In the genomic region with DNA sequence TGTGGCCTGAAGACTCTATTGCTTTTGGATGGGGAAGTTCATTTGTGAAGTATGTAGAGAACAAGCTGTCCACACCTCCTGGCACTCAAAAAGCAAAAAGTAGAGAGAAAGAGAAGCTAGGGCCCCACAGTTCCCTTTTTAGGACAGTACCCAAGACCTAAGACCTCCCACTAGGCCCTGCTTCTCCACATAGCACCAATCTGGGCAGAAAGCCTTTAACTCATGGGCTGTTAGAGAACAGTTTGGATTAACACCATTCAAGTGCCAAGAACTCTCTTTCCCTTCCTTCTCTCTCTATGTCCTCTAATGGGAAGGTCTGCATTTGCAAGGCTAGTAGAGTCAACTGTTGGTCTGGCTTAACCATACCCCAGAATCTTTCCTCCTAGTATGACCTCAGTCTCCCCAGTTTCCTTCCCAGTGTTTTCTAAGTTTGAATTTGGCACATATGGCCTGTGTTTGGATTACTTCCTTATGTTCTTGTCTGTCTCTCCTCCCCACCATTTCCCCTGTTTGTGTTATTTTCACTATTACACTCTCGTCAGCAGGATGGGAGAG, we compare ENCODE assay signal across 19 mouse cellular contexts.
A peak's percentile ranks its signal among the peaks of the same experiment; 100 is the strongest.
DNase-seq lines count a peak whose midpoint lies in the region; ATAC-seq and TF ChIP-seq lines count a peak whose summit lies in the region.
"Had no signal": no experiment of that assay in that cellular context is flagged by ENCODE, and none has a peak within 500 bp of the region (broad histone marks: within the 10 kb centered on the region; RNA-seq: fewer than 3 reads in every experiment).

No protein-coding gene starts in this region.

- peak; percentile 21 for DNase-seq in limb, embryonic 14.5 days (ENCODE audit: low spot score)
- DNase-seq in limb, embryonic 10.5 days (ENCODE audit: low spot score): no peak
- peak; percentile 26 for DNase-seq in lung, postnatal 0 days (ENCODE audit: low spot score)
- DNase-seq in lung, postnatal 36 days: no peak
- no peak for DNase-seq in layer of hippocampus, adult 18-20 months (ENCODE audit: low spot score in 2 of 2)
- no peak for DNase-seq in retina, postnatal 1 day
- DNase-seq: adrenal gland, adult 8-10 months; adrenal gland, postnatal 36 days; cerebellum, adult 11 months; cerebellum, adult 8-10 months; cerebellum, postnatal 14 days; forebrain, postnatal 0 days; gastrocnemius, postnatal 14 days; heart, adult 2 months had no signal

- TF ChIP-seq POLR2A in limb, embryonic 14.5 days (IDR thresholded peaks at IDR 0.05; ENCODE audit: borderline replicate concordance, extremely low read depth, insufficient read depth, insufficient read length): no peak
- TF ChIP-seq POLR2A in bone marrow macrophage, adult 2 months (IDR thresholded peaks at IDR 0.05; ENCODE audit: borderline replicate concordance, low read depth, low read length): no peak

- no peaks in the 10 kb centered on the region for H3K9me3 ChIP-seq in limb, embryonic 14.5 days (ENCODE audit: control insufficient read depth, low read length)
- H3K9me3 ChIP-seq in limb, embryonic 10.5 days (replicated peaks): no peaks in the 10 kb centered on the region
- no peaks in the 10 kb centered on the region for H3K9me3 ChIP-seq in lung, postnatal 0 days (ENCODE audit: low read length)
- H3K9me3 ChIP-seq: embryonic facial prominence, embryonic 13.5 days; forebrain, embryonic 13.5 days; heart, embryonic 12.5 days had no signal

- TF ChIP-seq EP300 in lung, postnatal 0 days (IDR thresholded peaks at IDR 0.05): no peak

- no peak overlapping the region for H3K4me3 ChIP-seq in limb, embryonic 14.5 days (replicated peaks; ENCODE audit: low read length)
- no peak overlapping the region for H3K4me3 ChIP-seq in limb, embryonic 10.5 days
- no peak overlapping the region for H3K4me3 ChIP-seq in lung, postnatal 0 days (ENCODE audit: low read depth, low read length)
- no peak overlapping the region for H3K4me3 ChIP-seq in bone marrow macrophage, adult 2 months (ENCODE audit: insufficient read depth, low read length)
- H3K4me3 ChIP-seq: embryonic facial prominence, embryonic 13.5 days; forebrain, embryonic 13.5 days; heart, adult 2 months; heart, embryonic 12.5 days had no signal

- no peak for ATAC-seq in limb, embryonic 14.5 days (ENCODE audit: low FRiP score, low read depth)
- ATAC-seq in lung, postnatal 0 days: peak; percentile 38
- ATAC-seq: forebrain, embryonic 13.5 days; forebrain, postnatal 0 days; hindbrain, embryonic 16.5 days had no signal

- H3K27me3 ChIP-seq in limb, embryonic 14.5 days (ENCODE audit: control insufficient read depth, insufficient read depth, low read length): no peaks in the 10 kb centered on the region
- no peaks in the 10 kb centered on the region for H3K27me3 ChIP-seq in limb, embryonic 10.5 days (ENCODE audit: low read depth, poor library complexity, severe bottlenecking)
- no peaks in the 10 kb centered on the region for H3K27me3 ChIP-seq in lung, postnatal 0 days (replicated peaks; ENCODE audit: insufficient read depth, low read length)
- H3K27me3 ChIP-seq: embryonic facial prominence, embryonic 13.5 days; forebrain, embryonic 13.5 days; heart, embryonic 12.5 days had no signal

- TF ChIP-seq CTCF in lung, postnatal 0 days (IDR thresholded peaks at IDR 0.05): no peak
- TF ChIP-seq CTCF in bone marrow macrophage, adult 2 months (IDR thresholded peaks at IDR 0.05; ENCODE audit: low read depth, low read length): no peak

- no peak overlapping the region for H3K27ac ChIP-seq in limb, embryonic 14.5 days (replicated peaks; ENCODE audit: low read depth, low read length)
- H3K27ac ChIP-seq in limb, embryonic 10.5 days: no peak overlapping the region
- no peak overlapping the region for H3K27ac ChIP-seq in lung, postnatal 0 days (ENCODE audit: low read length)
- 0 out of 2 replicates have a peak overlapping the region, but pooled peaks have one; percentile 1 for H3K27ac ChIP-seq in bone marrow macrophage, adult 2 months (ENCODE audit: insufficient read depth, low read depth, low read length)
- H3K27ac ChIP-seq: embryonic facial prominence, embryonic 13.5 days; forebrain, embryonic 13.5 days; heart, adult 2 months had no signal

- no peaks in the 10 kb centered on the region for H3K36me3 ChIP-seq in limb, embryonic 14.5 days (ENCODE audit: control insufficient read depth, insufficient read depth, low read length)
- no peaks in the 10 kb centered on the region for H3K36me3 ChIP-seq in limb, embryonic 10.5 days
- H3K36me3 ChIP-seq in lung, postnatal 0 days (ENCODE audit: insufficient read depth, low read length): no peaks in the 10 kb centered on the region
- H3K36me3 ChIP-seq: embryonic facial prominence, embryonic 13.5 days; heart, embryonic 12.5 days had no signal

- no peak overlapping the region for H3K9ac ChIP-seq in limb, embryonic 14.5 days (ENCODE audit: low read depth, low read length, severe bottlenecking)
- no peak overlapping the region for H3K9ac ChIP-seq in lung, postnatal 0 days (replicated peaks; ENCODE audit: low read depth)
- H3K9ac ChIP-seq: embryonic facial prominence, embryonic 13.5 days; forebrain, embryonic 13.5 days; forebrain, postnatal 0 days; heart, embryonic 12.5 days had no signal

- peaks cover 14% of the 10 kb centered on the region for H3K4me1 ChIP-seq in limb, embryonic 14.5 days (ENCODE audit: control insufficient read depth, insufficient read depth, low read length)
- peaks cover 15% of the 10 kb centered on the region for H3K4me1 ChIP-seq in limb, embryonic 10.5 days
- H3K4me1 ChIP-seq in lung, postnatal 0 days (ENCODE audit: insufficient read depth, low read depth, low read length): no peaks in the 10 kb centered on the region
- H3K4me1 ChIP-seq in bone marrow macrophage, adult 2 months (ENCODE audit: control insufficient read depth, insufficient read depth, low read length): peaks cover 8% of the 10 kb centered on the region
- H3K4me1 ChIP-seq: heart, embryonic 12.5 days had no signal

- H3K4me2 ChIP-seq in limb, embryonic 14.5 days (replicated peaks; ENCODE audit: low read depth, low read length, severe bottlenecking): no peak overlapping the region
- H3K4me2 ChIP-seq in lung, postnatal 0 days (replicated peaks; ENCODE audit: low read depth, low read length): no peak overlapping the region
- H3K4me2 ChIP-seq: embryonic facial prominence, embryonic 13.5 days; forebrain, embryonic 13.5 days; heart, embryonic 12.5 days had no signal

- 79% methylated on average over 1 of the region's 1 CpGs for WGBS in limb, embryonic 14.5 days
- 60% methylated on average over 1 of the region's 1 CpGs for WGBS in limb, embryonic 10.5 days
- WGBS in lung, postnatal 0 days: 44% methylated on average over 1 of the region's 1 CpGs

Comparison
In these comparisons a context has a peak if more than half of its experiments do, and no peak if none do; other contexts are left out.
1. DNase-seq: peak in limb, embryonic 14.5 days (single experiment) and lung, postnatal 0 days (single experiment); none in limb, embryonic 10.5 days (single experiment), lung, postnatal 36 days (single experiment), layer of hippocampus, adult 18-20 months (0 of 2) and retina, postnatal 1 day (single experiment).